Mouse (Mus musculus) ovary, adult 18-20 months (tissue): ENCODE measurements at regions not wholly inside any gene's neighbourhood (a gene's known extent, or its start where the extent isn't known, plus 50 kb on each side); places are given as distances from the start of the nearest gene placed in this dataset.
A peak's percentile ranks its signal among the peaks of the same experiment; 100 is the strongest.

Source experiments
- DNase-seq: peaks from one replicate; pipeline ENCODE4 v3.0.0; 2022; ENCODE audit warnings: low spot score, mixed read lengths

DNA sequence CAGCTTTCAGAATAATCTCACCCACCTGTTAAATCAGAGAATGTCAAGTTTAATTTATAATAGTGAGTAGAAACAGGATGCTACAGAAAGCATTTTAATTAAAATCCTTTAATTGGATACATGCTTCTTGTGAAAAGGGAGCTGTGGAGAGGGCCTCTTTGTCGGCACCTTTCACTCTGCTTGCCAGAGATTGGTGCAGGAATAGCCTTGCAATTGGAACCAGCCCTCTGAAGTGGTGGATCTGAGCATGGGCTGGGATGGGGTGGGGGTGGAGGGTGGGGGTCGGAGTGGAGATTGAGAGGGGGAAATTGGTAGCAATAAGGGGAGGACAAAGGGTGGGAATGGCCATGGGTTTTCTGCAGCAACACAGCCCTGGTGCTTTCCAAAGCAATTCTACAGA, 207.2 kb downstream of the Tbx15 start:
- DNase-seq = no peak

DNA sequence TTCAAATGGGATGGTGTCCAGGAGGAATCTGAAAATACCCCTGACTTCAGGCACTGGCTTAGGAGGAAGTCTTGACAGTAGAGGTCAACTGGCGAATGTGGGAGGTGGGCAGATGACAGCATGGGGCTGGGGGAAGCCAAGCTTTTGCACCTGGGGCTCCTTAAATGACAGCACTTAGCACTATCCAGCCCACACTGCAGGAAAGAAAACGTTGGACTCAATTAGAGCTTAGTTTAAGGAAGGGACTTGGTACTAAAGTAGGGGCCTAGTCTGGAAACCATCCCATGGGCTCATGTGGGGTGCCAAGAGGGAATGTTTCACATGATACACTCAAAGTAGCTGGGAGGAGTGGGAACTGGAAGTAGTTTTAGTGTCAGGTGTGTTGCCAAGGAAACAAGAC, 207.6 kb downstream of the Tbx15 start:
- no peak for DNase-seq

DNA sequence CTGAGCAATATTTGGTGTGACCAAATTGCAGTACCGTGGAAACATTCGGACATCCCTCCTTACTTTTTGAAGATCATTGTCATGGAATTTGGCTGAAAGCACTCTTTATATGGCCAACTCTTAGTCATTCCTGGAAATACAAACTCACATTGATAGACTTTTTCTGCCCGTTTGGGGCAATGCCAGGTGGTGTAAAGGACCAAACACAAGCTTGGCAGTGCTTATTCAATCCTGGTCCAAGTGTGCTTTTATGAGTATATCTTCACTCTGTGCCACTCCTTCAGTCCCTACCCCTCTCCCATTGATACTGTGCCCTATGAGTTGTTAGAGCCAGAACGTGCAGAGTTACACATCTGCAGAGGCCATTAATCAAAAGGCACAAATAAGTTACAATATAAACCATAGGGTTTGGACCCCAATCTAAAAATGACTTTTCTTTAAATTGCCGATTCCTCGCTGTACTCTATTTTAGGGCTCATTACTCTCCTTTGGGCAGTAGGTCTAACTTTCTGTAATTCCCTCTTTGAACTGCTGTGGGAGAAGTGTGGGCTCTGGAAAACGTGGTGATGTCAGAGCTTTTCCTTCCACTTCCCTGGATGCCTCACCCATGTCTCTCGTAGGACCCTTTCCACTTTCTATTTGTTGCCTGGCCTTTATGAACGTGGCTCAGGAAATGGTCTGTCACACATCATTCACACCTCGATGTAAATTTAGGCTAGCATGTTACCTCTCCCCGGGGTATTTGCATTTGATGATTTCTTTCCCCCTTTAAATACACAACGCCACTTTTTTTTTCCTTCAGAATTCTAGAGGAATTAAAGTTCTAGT, 219.1 kb downstream of the Tbx15 start:
- DNase-seq = no peak

DNA sequence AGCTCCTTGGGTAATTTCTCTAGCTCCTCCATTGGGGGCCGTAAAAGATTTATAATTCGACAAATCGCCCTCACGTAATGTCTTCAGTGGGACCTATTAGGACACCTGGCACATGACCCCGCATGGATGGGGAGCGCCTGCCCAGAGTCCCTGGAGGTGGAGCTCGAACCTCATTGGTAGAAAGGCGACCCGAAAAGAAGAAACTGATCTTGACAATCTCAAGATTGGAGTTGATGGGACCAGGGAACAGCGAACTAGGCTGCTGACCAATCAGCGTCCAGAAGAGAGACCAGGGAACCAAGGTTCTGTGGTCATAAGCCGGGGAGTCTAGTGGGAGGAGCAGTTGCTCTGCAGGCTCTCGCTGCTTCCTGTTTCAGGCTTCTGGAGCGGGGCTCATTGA, 259.8 kb downstream of the Tbx15 start:
- DNase-seq = peak; percentile 1

DNA sequence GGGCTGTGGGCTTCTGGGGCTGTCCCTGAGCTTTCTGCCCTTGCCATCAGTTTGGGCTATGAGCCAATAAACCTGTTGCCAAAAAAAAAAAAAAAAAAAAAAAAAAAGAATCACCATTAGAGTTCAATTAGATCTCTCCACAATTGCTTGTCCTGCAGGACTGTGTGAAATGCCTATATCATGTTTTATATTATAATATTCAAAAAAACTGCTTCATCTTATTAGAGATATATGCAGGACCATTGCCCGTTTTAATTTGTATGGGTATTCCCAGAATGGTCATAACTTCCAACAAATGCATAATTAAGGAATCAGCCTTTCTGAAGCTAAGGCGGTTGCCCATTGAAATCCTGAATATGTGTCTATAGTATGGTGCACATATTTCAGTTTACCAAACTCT, 264.6 kb downstream of the Tbx15 start:
- DNase-seq = no peak

DNA sequence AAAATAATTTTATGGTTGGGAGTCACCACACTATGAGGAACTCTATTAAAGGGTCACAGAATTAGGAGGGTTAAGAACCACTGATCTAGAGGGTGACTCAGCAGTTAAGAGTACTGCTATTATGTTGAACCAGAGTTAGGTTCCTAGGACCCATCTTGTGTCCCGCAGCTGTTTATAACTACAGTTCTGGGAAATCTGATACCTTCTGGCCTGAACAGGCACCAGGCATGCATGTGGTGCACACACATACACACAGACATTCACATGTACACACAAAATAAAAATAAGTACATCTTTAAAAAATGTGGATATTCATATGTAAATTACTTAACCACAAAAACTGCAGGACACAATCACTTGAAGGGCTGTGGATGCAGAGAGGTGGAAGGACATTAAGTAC, 272.1 kb downstream of the Tbx15 start:
- DNase-seq = no peak

DNA sequence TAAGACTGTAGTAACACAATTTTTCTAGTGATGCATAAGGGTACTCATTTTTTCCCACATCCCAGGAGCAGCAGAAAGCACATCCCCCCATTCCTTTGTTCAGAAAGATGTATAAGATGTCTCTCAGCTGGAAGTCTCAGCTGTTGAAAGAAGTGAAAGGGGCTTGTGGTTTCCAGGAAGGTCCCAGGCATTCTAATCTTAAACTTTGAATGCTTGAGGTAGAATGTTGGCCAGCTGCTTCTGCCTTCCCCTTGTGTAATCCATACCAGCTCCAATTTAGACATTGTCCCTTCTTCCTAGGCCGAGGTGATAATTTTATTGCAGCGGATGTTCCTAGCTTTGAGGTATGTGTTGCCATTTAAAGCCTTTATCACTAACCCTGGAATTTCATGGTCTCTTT, 272.8 kb downstream of the Tbx15 start:
- no peak for DNase-seq

DNA sequence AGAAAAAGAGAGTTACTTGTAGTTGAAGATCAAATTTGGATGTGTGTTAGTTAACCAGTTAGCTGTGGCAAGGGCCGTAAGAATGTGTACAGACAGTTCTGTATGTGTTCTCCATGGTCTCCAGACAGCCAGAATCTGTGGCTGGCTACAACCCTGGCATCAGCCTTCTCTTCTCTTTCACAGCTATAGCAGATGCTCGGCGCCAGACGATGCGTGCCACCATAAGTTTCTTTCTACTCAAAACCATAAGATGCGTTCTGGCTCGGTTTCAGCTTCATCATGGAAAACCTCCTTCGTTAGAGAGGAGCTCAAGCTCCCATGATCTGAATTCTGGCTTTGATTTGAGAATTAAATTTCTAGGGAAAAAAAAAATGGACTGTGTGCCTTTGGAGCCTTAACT, 275.6 kb downstream of the Tbx15 start:
- no peak for DNase-seq

DNA sequence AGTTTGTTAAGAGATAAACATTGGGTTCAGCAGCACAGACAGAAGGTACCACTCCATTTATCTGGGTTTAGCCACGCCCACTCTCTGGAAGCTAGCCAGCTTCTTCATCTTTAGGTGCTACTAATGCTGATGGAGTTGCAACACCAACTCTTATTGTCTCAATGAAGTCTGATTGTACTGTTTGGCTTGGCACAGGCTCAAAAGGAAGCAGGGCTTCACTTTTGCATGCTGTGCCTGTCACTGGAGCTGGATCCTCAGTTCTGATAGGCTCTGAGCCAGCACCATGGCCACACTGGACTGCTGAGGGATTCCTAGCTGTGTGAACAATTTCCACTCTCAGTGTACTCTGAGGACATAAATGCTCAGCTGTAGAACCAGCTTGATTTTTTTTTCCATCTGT, 320.7 kb downstream of the Tbx15 start:
- DNase-seq = no peak

DNA sequence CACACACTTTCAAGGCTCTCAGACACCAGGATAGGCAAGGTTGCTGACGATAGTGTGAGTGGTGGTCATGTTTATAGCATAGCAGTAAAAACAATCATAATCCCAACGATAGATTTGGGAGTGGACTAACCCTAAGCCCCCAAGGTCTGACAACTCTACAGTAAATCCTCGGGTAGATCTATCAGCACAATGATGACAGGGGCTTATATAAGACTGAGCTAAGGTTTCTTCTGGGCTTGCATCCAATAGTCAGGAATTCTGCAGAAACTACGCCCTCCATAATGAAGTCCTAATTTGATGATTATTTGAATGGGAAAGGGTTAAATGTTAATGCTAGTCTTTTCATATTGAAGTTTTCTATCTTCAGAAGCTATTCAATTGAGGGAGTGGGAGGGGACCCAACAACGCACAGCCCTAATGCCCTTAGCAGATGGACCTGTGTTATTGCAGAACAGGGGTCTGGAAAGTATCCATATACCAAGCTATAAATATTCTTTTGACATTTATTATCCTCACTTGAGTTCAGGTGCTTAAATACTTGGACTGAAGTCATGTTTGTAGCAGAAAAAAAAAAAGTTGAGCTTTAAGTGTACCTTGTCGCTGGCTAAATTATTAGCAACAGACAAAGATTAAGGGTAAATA, 311.8 kb upstream of the Spag17 start:
- no peak for DNase-seq

DNA sequence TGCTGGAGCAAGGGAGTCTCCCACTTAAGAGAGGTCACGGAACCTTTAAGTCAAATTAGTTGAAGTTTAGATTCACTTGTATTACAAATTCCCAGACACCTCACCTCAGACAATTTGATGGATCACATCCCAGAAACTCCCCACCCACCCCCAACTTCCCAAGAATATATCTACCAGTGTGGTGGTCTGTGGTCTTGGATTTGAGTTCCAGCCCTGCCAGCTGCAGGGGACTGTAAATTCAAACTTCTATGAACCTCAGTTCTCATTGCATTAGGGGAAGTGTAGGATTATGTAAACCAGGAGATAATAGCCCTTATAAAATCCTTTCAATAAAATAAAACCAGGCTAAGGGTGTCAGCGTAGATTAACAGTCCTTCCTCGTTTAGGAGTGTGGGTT, 311.2 kb upstream of the Spag17 start:
- no peak for DNase-seq

DNA sequence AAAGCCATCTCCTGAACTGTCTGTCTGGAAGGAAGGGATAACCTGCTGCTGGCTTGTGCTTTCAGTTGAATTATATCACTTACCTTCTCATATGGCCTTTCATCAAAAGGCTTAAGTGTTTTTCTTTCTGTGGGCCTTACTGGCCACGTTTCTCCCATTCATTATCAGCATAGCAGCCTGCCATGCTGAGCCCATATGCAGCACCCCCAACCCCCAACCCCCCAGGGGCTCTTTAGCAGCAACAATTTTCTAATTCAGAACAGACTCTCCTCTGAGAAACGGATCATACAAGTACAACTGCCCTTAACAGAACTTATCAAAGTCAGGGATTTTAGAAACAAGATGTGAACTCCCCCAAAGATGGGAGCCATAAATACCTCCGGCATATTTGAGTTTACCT, 282.5 kb upstream of the Spag17 start:
- no peak for DNase-seq

DNA sequence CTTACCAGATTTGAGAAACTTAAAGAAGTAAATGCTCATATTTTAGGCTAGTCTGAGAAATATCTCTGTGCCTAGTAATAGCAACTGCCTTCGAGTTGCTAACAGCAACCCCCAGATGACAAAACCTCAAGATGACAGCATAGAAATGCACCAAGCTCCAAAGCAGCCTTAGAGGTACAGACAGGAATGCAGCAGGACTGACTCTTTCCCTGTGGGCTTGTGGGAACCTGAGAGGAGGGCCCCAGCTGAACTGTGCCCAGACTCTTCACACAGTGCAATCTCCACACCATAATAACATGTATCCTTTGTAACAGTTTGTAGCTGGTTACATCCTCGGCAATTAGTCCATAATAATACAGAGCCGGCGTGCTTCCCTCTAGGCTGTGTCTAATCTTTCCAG, 252.9 kb upstream of the Spag17 start:
- DNase-seq = no peak

DNA sequence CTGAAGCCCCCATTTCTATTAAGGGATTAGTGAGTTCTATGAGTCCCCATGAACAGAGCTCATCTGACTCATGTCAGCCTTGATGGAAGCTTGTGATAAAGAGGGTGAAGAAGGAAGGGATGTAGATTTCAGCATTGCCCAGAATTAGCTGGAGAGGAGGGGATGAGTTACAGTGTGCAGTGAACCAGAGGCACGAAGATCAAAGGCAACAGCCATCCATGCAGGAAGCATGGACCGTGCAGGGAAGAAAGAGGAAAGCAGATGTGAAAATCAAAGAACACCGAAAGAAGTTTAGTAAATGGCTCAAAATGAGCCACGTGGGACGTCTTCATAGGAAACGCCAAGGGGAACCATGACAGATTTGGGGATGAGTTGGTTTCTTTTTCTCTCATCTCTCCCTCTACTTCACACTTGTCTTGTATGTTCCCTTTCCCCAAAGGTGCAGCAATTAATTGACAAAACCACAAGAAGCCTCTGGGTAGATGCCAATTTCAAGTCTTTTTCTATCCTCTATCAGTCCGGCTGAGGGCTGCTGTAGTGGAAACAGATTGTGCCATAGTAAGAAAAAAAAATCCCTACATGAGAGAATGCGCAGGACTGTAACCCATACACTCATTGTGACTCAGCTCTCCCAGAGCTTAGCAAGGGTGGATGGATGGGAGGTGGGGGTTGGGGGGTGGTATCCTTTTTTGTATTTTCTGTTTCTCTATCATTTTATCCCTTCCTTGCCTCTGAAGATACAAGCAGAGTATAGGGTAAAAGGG, 243.7 kb upstream of the Spag17 start:
- no peak for DNase-seq

DNA sequence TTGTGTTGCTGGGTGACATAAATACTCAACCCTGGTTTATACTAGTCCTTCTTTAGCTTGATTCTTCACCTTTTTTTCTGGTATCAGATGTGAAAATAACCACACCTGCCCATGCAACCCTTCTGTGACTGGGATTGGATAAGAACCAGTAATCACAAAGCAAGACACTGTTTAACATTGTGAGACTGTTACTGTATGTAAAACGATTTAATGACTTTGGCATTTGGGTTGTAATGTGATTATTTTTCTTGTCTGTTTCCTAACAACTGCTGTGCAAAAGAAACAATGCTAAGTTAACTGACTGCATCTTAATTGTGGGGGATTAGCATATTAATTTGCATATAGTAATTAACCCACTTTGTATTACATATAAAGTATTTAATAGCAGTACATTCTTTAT, 240.3 kb upstream of the Spag17 start:
- DNase-seq = no peak

DNA sequence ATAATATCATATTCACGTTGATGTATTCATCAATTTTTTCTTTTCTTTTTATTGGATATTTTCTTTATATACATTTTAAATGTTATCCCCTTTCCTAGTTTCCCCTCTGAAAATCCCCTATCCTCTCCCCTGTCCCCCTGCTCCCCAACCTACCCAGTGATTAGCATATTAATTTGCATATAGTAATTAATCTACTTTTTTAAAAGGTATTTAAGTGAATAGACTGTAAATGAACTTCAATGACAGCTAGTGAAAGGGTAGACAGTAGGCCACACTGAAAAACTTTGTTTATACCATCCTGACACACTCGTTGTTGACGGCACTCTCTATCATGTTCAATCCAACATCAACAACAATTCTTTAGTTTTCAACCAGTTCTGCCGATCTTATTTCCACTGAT, 239.9 kb upstream of the Spag17 start:
- DNase-seq = no peak

DNA sequence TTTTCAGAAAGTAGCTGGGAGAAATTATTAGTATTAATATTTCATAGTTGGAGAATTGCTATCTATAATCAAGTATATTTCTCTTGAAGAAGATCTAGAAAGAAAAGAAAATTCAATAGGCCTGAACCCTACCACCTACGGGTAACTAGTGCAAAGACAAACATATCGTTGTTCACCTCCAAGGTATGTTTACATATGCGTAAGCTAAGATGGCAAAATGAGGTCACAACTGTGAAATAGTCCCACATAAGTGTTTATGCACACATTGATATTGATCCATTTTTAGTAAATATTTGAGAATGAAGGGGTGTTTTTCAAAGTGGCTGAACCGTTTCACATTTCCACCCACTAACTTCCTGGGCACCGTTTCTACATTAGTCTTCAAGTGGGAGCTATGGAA, 227.6 kb upstream of the Spag17 start:
- no peak for DNase-seq

DNA sequence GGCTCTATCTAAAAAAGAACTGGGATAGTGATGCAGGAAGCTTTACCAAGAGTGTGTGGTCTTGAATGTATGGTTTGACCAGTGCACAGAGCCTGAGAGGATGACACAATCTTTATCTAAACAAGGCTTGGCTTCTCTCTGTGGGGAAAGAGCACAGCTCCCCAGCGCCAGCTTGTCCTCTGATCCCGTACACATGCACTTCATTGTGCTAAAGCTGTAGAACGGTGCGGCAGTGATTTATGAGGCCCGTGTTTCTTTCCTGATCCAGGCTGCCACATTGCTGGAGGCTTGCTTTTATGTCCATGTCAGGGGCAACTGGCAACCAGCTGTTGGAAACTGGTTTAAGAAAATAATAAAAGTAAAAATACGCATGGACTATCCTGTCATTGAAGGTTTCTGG, 221.4 kb upstream of the Spag17 start:
- DNase-seq = no peak

DNA sequence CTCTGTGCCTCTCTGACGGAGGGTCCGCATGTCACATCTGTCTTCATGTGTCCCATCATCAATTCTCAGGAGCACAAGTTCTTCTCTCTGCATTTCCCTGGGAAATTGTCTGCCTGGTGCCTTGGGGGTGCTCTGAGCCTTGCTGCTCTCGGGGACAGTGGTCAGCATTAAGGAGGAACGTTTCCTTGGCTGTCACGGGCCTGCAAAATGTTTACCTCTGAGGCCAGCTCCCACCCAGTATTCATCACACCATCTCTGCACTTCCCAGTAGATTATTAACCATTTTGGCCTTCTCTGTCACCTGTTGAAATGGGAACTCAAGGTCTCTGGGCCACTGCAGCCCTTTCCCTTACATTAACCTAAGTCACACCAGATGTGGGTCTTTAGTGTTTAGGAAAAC, 219.8 kb upstream of the Spag17 start:
- DNase-seq = no peak

DNA sequence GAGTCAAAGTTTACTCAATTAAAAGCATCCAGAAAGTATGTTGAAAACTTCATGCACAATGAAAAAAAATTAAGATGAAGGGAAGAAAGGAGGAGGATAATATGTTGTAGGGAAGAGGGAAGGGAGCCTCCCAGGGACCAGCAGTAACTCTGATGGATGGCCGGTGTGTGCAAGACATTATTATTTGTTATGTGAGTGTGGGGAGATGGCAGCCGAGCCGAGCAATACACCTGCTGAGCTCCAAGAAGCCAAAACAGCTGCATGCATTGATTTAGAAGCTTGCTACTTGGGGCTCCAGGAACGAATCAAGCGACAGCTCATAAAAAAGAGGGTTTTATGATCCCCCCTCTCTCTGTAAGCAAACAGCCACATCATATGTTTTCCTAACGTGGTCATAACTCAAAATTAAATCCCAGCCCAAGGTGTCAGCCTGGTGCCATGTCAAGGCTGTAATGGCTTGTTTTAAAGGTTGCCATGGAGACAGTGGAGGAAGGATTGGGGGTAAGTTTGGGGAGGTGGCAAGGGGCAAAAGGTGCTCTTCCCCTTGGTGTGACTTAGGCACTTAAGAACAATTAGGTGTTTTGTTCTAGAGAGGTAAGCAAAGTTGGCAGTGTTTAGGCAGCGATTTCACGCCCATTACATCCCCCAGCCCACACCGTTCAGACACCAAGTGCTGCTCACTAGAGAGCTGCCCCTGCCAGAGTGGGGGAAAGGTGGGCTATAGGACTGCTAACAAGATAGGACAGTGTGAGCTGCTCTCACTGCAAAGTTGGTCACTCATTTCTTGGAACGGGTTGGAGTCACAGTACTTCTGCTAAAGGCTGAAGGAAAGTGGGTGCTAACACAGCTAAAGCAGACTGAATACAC, 219.1 kb upstream of the Spag17 start:
- DNase-seq = no peak

DNA sequence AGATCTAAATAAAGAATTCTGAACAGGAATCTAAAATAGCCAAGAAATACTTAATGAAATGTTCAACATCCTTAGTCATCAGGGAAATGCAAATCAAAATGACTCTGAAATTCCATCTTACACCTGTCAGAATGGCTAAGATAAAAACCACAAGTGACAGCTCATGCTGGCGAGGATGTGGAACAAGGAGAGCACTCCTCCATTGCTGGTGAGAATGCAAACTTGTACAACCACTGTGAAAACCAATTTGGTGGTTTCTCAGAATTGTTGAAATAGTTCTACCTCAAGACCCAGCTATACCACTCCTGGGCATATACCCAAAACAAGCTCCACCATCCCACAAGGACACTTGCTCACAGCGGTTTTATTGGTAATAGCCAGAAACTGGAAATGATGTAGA, 211.1 kb upstream of the Spag17 start:
- no peak for DNase-seq

DNA sequence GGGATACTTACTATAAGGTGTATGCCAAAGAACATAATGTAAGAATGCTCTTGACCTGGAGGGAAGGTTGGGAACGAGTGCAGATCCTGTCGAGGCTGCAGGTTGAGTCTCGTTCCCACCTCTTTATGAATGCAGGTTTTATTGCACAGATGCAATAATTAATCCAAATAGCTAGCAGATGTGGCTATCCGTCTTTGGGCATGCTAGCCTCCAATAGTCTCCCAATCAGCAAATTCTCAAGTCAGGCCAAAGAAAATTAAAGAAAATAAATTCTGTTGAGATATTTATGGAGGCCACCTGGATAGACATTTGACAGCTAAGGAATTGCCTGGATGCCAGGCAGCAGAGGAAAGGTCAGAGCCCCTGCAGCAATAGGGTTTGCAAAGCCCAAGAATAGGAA, 175.7 kb upstream of the Spag17 start:
- DNase-seq = no peak
